Mouse (Mus musculus): ENCODE measurements around the gene Gale. TPM values are rescaled to one million over a fixed set of nuclear protein-coding genes. Genes with fewer than 3 reads are reported as not detected.
"Not testable (repeated sequence)": the region's sequence is repeated elsewhere in the genome, so short reads cannot be mapped to it uniquely, and the experiment has no call there.

Gene Gale
- total RNA-seq, 1 experiment from 2014 or later: 8.0 TPM

- ATAC-seq (ENCODE audit: extremely low read depth, insufficient number of reproducible peaks, low FRiP score, poor library complexity, severe bottlenecking): no peak
Observed at GRCm38 (mm10) chr4:135965113-135965512, 1.6 kb downstream of the Gale start.

GRCm38 (mm10) chr4:135966283-135966682 is 2.8 kb downstream of the Gale start:
- ATAC-seq (ENCODE audit: extremely low read depth, insufficient number of reproducible peaks, low FRiP score, poor library complexity, severe bottlenecking): no peak

- no peak for ATAC-seq (ENCODE audit: extremely low read depth, insufficient number of reproducible peaks, low FRiP score, poor library complexity, severe bottlenecking)
Observed at GRCm38 (mm10) chr4:135967086-135967760, 3.7 kb downstream of the Gale start.

GRCm38 (mm10) chr4:135968271-135968869 is 4.8 kb downstream of the Gale start:
- ATAC-seq (ENCODE audit: extremely low read depth, insufficient number of reproducible peaks, low FRiP score, poor library complexity, severe bottlenecking): no peak

- no peak for ATAC-seq (ENCODE audit: extremely low read depth, insufficient number of reproducible peaks, low FRiP score, poor library complexity, severe bottlenecking)
Observed at GRCm38 (mm10) chr4:135969070-135969750, 5.7 kb downstream of the Gale start.

GRCm38 (mm10) chr4:135970585-135970984 is 7.1 kb downstream of the Gale start:
- no peak for ATAC-seq (ENCODE audit: extremely low read depth, insufficient number of reproducible peaks, low FRiP score, poor library complexity, severe bottlenecking)

GRCm38 (mm10) chr4:135971805-135972555 is 8.5 kb downstream of the Gale start:
- peak; percentile 21; the same call in 1 of the 2 replicates for ATAC-seq (ENCODE audit: extremely low read depth, insufficient number of reproducible peaks, low FRiP score, poor library complexity, severe bottlenecking)

- peak; percentile 63 for ATAC-seq (ENCODE audit: extremely low read depth, insufficient number of reproducible peaks, low FRiP score, poor library complexity, severe bottlenecking)
Observed at GRCm38 (mm10) chr4:135972556-135972906, 9.0 kb downstream of the Gale start, which contains the start of gene Lypla2. Lypla2 (minus strand) TSS chr4:135972626.

GRCm38 (mm10) chr4:135972911-135973811 is 9.6 kb downstream of the Gale start:
- no peak; the same call in 1 of the 2 replicates for ATAC-seq (ENCODE audit: extremely low read depth, insufficient number of reproducible peaks, low FRiP score, poor library complexity, severe bottlenecking)

- no peak for ATAC-seq (ENCODE audit: extremely low read depth, insufficient number of reproducible peaks, low FRiP score, poor library complexity, severe bottlenecking)
Observed at GRCm38 (mm10) chr4:135976146-135976545, 12.6 kb downstream of the Gale start.

GRCm38 (mm10) chr4:135980223-135980622 is 16.7 kb downstream of the Gale start:
- not testable (repeated sequence) for ATAC-seq (ENCODE audit: extremely low read depth, insufficient number of reproducible peaks, low FRiP score, poor library complexity, severe bottlenecking)

- ATAC-seq (ENCODE audit: extremely low read depth, insufficient number of reproducible peaks, low FRiP score, poor library complexity, severe bottlenecking): 0 out of 2 replicates have a peak, but pooled peaks have one; percentile 39
Observed at GRCm38 (mm10) chr4:135981524-135982063, 18.1 kb downstream of the Gale start.

- ATAC-seq (ENCODE audit: extremely low read depth, insufficient number of reproducible peaks, low FRiP score, poor library complexity, severe bottlenecking): no peak
Observed at GRCm38 (mm10) chr4:135984556-135984955, 21.0 kb downstream of the Gale start.

GRCm38 (mm10) chr4:135985193-135985592 is 21.7 kb downstream of the Gale start:
- no peak for ATAC-seq (ENCODE audit: extremely low read depth, insufficient number of reproducible peaks, low FRiP score, poor library complexity, severe bottlenecking)

GRCm38 (mm10) chr4:135985769-135986168 is 22.2 kb downstream of the Gale start:
- ATAC-seq (ENCODE audit: extremely low read depth, insufficient number of reproducible peaks, low FRiP score, poor library complexity, severe bottlenecking): no peak

- no peak for ATAC-seq (ENCODE audit: extremely low read depth, insufficient number of reproducible peaks, low FRiP score, poor library complexity, severe bottlenecking)
Observed at GRCm38 (mm10) chr4:135986301-135986942, 22.9 kb downstream of the Gale start.

- peak; percentile 79 for ATAC-seq (ENCODE audit: extremely low read depth, insufficient number of reproducible peaks, low FRiP score, poor library complexity, severe bottlenecking)
Observed at GRCm38 (mm10) chr4:135986943-135987710, 23.6 kb downstream of the Gale start, which contains the start of gene Pithd1. Pithd1 (minus strand) TSS chr4:135987264.
